Comparison of ENCODE assay signal across 12 mouse cellular contexts in the genomic region with DNA sequence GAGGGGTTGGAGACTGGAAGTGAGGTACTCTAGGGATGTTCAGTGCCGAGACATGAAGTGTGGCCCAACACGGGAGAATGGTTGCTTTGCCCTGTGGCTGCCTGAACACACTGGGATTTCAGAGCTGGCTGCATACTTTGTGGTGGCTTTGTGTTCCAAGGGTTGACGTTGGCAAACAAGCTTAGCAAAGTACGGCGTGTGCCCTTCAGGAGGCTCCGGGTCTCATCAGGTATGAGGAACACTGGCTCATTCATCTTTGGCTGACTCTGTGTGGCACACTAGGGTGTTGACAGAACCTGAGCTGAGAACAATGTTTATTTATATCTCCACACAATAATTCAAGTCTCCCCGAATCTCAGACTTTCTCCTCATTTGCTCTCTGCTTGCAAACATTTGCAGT.
"Had no signal": no experiment of that assay in that cellular context is flagged by ENCODE, and none has a peak within 500 bp of the region (broad histone marks: within the 10 kb centered on the region; RNA-seq: fewer than 3 reads in every experiment).

No protein-coding gene starts in this region.

- H3K4me2 ChIP-seq: limb, embryonic 12.5 days; liver, embryonic 15.5 days; midbrain, embryonic 13.5 days had no signal

- H3K9me3 ChIP-seq: limb, embryonic 12.5 days; liver, embryonic 15.5 days; midbrain, embryonic 13.5 days had no signal

- DNase-seq: kidney, adult 2 months; kidney, postnatal 36 days; layer of hippocampus, adult 9-11 months; layer of hippocampus, postnatal 36 days; liver; lung, adult 2 months; lung, postnatal 10 days; right cerebral cortex, postnatal 14 days; thymus, postnatal 4 days had no signal

- H3K4me3 ChIP-seq: limb, embryonic 12.5 days; liver, embryonic 15.5 days; midbrain, embryonic 13.5 days had no signal

- ATAC-seq: midbrain, embryonic 13.5 days had no signal

- H3K36me3 ChIP-seq: limb, embryonic 12.5 days; liver, embryonic 15.5 days; midbrain, embryonic 13.5 days had no signal

- H3K9ac ChIP-seq: limb, embryonic 12.5 days; liver, embryonic 15.5 days; midbrain, embryonic 13.5 days had no signal

- H3K4me1 ChIP-seq: limb, embryonic 12.5 days; liver, embryonic 15.5 days; midbrain, embryonic 13.5 days had no signal

- H3K27ac ChIP-seq: limb, embryonic 12.5 days; liver, embryonic 15.5 days; midbrain, embryonic 13.5 days had no signal

- H3K27me3 ChIP-seq: limb, embryonic 12.5 days; liver, embryonic 15.5 days; midbrain, embryonic 13.5 days had no signal
